Mouse (Mus musculus) bone marrow macrophage, adult 2 months (primary cell): ENCODE results near the gene Tas2r139.

ENCODE experiments used
- CTCF ChIP-seq: IDR thresholded peaks from 2 replicates; pipeline ENCODE4 v1.5.1; 2012; ENCODE audit warnings: low read depth, mild to moderate bottlenecking, low read length, moderate library complexity
- POLR2A ChIP-seq: IDR thresholded peaks from 2 replicates; pipeline ENCODE4 v1.6.1; 2012; ENCODE audit warnings: mild to moderate bottlenecking, low read depth, low read length, borderline replicate concordance

GRCm38 (mm10) chr6:42182462-42182861 lies 41.7 kb downstream of the Tas2r139 start:
- TF ChIP-seq CTCF (no peak), POLR2A (no peak)
